Mouse (Mus musculus) embryonic fibroblast, embryonic 13.5 days (primary cell): ENCODE results near the gene Olfr312. TPM values are rescaled to one million over a fixed set of nuclear protein-coding genes. Genes with fewer than 3 reads are reported as not detected.
"Not testable (repeated sequence)": the region's sequence is repeated elsewhere in the genome, so short reads cannot be mapped to it uniquely, and the experiment has no call there.

Experiments used
- H3K27ac ChIP-seq: 2 replicates; pipeline ENCODE4 v1.5.1; 2012; ENCODE audit warnings: low read length, control low read depth, inconsistent platforms; ENCODE audit not compliant: insufficient read depth
- H3K4me1 ChIP-seq: 2 replicates; pipeline ENCODE4 v1.6.1; 2011; ENCODE audit warnings: low read length; ENCODE audit not compliant: control insufficient read depth, insufficient read depth
- H3K4me3 ChIP-seq: 2 replicates; pipeline ENCODE4 v1.5.1; 2011; ENCODE audit warnings: mild to moderate bottlenecking, control low read depth, low read length; ENCODE audit not compliant: insufficient read depth
- CTCF ChIP-seq: IDR thresholded peaks from 2 replicates; pipeline ENCODE4 v1.5.1; 2011; ENCODE audit warnings: mild to moderate bottlenecking, control low read depth, low read length, moderate library complexity, borderline replicate concordance; ENCODE audit not compliant: insufficient read depth
- POLR2A ChIP-seq: IDR thresholded peaks from 2 replicates; pipeline ENCODE4 v1.6.1; 2011; ENCODE audit warnings: low read depth, mild to moderate bottlenecking, control low read depth, low read length, moderate library complexity
- polyA plus RNA-seq: library from polyadenylated mRNA; stranded (reverse); fragments of >200 nt; gene quantifications from 2 replicates; pipeline ENCODE4 v1.2.4, GENCODE M21; 2011; ENCODE audit warnings: low read depth; ENCODE audit not compliant: missing spikeins, insufficient read length

Gene Olfr312
- not detected in 2 replicates for polyA plus RNA-seq

- H3K4me3 ChIP-seq, H3K4me1 ChIP-seq, H3K27ac ChIP-seq: not testable (repeated sequence)
Measured at GRCm38 (mm10) chr11:58828937-58829336, at the start of gene Olfr312. Gene Olfr312 (plus strand): TSS chr11:58829237.

GRCm38 (mm10) chr11:58782480-58783089 is 46.5 kb upstream of the Olfr312 start, which contains the start of gene Olfr314:
Gene Olfr314 (plus strand): TSS chr11:58782952.
- H3K4me3 ChIP-seq = no peak within 1 kb of the TSS
- H3K4me1 ChIP-seq = no peaks in the 10 kb centered on the region
- no peak within 1 kb of the TSS for H3K27ac ChIP-seq
- TF ChIP-seq POLR2A = no peak
- no peak for TF ChIP-seq CTCF

DNA sequence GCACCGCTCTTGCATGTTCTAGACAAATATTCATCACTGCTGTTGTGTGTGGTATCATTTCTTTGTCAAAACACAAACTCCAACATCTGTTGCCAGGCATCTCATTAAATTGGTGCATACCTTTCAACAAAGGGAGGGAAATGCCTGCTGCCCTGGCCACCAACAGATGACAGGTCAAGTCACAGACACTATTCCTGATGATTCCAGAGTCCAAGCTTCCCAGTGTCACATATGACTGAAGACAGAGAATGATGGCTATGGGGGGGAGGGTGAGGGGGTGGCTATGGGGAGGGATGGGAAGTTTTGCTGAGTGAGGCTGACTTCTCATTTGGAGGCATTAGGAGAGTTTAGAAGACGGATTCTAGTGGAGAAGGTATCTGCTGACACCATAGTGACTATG is 44.9 kb upstream of the Olfr312 start:
- Histone ChIP-seq H3K4me3 (no peak overlapping the region), H3K4me1 (no peaks in the 10 kb centered on the region), H3K27ac (no peak overlapping the region)
- TF ChIP-seq POLR2A (no peak), CTCF (no peak)

DNA sequence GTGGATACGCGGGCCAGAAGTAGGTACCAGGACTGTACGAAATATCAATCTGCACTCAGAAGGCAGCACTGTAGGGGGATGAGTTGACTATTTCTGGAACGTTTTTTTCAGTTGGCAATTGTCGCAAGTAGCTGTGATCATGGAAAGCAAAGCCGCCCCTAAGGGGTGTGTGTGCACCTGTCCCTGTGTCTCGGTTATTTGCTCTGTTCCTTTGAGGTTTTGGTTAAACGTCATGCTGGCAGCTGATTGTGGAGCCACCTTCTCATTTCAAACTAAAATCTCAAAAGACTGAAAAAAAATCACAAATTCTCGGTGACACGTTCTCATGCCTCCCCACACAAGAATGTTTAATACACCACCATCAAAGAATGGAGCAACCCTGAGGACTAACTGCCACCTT is 41.4 kb upstream of the Olfr312 start:
- Histone ChIP-seq H3K27ac (no peak overlapping the region), H3K4me3 (no peak overlapping the region), H3K4me1 (no peaks in the 10 kb centered on the region)
- TF ChIP-seq CTCF (no peak), POLR2A (no peak)

DNA sequence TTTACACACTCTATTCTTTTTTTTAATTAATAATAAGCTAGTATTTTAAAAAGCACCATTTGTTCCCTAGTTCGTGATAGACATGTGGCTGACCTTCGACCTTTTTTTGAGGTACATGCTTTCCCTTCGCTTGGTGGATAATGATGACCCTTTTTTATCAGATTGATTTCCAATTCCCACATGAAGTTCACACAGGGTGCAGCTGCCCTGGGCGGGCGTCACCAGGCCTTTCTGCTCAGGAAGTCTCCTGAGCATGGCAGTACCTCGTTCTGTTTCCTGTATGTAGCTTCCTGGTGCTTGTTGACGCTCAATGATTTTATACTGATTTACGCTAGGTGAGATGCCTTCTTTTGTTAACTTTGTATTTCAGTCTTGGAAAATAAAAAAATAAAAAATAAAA is 40.7 kb upstream of the Olfr312 start:
- no peaks in the 10 kb centered on the region for H3K4me1 ChIP-seq
- no peak overlapping the region for H3K27ac ChIP-seq
- TF ChIP-seq CTCF (no peak), POLR2A (no peak)
- no peak overlapping the region for H3K4me3 ChIP-seq

- TF ChIP-seq POLR2A (no peak), CTCF (no peak)
- Histone ChIP-seq H3K27ac (no peak overlapping the region), H3K4me1 (no peaks in the 10 kb centered on the region), H3K4me3 (no peak overlapping the region)
Measured at GRCm38 (mm10) chr11:58789532-58789931, 39.5 kb upstream of the Olfr312 start.

- H3K27ac ChIP-seq = no peak overlapping the region
- no peak overlapping the region for H3K4me3 ChIP-seq
- TF ChIP-seq CTCF (no peak), POLR2A (no peak)
- no peaks in the 10 kb centered on the region for H3K4me1 ChIP-seq
Measured at GRCm38 (mm10) chr11:58790053-58790452, 39.0 kb upstream of the Olfr312 start.

DNA sequence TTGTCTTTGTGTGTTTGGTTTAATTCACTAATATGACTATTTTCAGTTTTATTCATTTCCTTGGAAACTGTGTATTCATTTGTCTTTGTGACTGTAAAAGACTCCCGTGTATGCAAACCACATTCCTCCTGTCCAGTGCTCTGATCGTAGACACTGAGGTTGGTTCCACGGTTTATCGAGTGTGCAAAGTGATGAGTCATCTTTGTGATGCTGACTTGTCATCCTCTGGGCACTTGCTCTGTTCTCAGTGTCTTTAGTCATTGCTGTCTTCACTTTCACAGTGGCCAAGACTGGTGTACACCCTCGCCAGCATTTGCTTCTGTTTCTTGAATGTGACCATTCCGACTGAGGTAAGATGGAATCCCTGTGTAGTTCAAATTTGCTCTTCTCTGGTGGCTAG is 38.4 kb upstream of the Olfr312 start:
- no peak for TF ChIP-seq CTCF
- no peak for TF ChIP-seq POLR2A
- no peaks in the 10 kb centered on the region for H3K4me1 ChIP-seq
- no peak overlapping the region for H3K4me3 ChIP-seq
- no peak overlapping the region for H3K27ac ChIP-seq

GRCm38 (mm10) chr11:58795856-58796255 is 33.2 kb upstream of the Olfr312 start:
- no peak for TF ChIP-seq CTCF
- TF ChIP-seq POLR2A = no peak
- Histone ChIP-seq H3K4me3 (no peak overlapping the region), H3K4me1 (no peaks in the 10 kb centered on the region), H3K27ac (no peak overlapping the region)

- no peak overlapping the region for H3K27ac ChIP-seq
- TF ChIP-seq POLR2A (no peak), CTCF (no peak)
Measured at GRCm38 (mm10) chr11:58796850-58797249, 32.2 kb upstream of the Olfr312 start.

DNA sequence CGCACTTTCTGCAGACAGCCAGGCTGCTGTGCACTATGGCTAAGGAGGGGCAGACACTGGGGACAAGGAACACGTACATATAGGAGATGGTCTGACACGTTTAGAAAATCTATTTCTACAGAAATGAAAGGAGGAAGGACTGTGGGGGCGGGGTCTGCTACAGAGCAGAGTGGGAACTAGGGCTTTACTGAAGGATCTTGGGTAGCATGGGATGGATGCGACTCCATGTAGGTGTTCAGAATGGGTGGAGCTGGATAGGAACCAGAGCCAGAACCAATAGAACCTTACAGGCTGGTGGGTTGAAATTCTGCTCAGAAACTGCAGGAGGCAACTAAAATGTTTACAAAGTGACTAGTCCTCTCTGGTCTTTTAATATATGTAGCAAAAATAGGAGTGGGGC is 29.3 kb upstream of the Olfr312 start:
- no peaks in the 10 kb centered on the region for H3K4me1 ChIP-seq
- no peak overlapping the region for H3K4me3 ChIP-seq
- H3K27ac ChIP-seq = no peak overlapping the region
- TF ChIP-seq POLR2A (no peak), CTCF (no peak)

More at GRCm38 (mm10) chr11:58796850-58797249, 32.2 kb upstream of the Olfr312 start:
- H3K4me1 ChIP-seq = no peaks in the 10 kb centered on the region
- H3K4me3 ChIP-seq = no peak overlapping the region
